Comparison of ENCODE assay signal across 11 mouse cellular contexts in genomic region chr15:78720532-78720931, GRCm38 (mm10). TPM values are rescaled to one million over a fixed set of nuclear protein-coding genes. Genes with fewer than 3 reads are reported as not detected.
DNase-seq lines count a peak whose midpoint lies in the region; ATAC-seq lines count a peak whose summit lies in the region.
"Had no signal": no experiment of that assay in that cellular context is flagged by ENCODE, and none has a peak within 500 bp of the region (broad histone marks: within the 10 kb centered on the region; RNA-seq: fewer than 3 reads in every experiment).

No protein-coding gene starts in this region.

- H3K27ac ChIP-seq in heart, embryonic 12.5 days (ENCODE audit: poor library complexity, severe bottlenecking) = no peak overlapping the region
- no peak overlapping the region for H3K27ac ChIP-seq in forebrain, embryonic 16.5 days (ENCODE audit: low read length)
- H3K27ac ChIP-seq: hindbrain, embryonic 12.5 days; liver, embryonic 13.5 days had no signal

- H3K27me3 ChIP-seq in heart, embryonic 12.5 days (replicated peaks) = peaks cover 83% of the 10 kb centered on the region
- H3K27me3 ChIP-seq in forebrain, embryonic 16.5 days (replicated peaks; ENCODE audit: control insufficient read depth, insufficient read depth, low read length) = peaks cover 12% of the 10 kb centered on the region; the same call in 1 of the 2 replicates

- no peak for ATAC-seq in heart, embryonic 12.5 days (ENCODE audit: insufficient number of reproducible peaks, low FRiP score)
- ATAC-seq in megakaryocyte progenitor cell, adult 5-6 weeks (replicated peaks; ENCODE audit: poor library complexity) = peak; percentile 89
- ATAC-seq in forebrain, embryonic 16.5 days = no peak

- no peak overlapping the region for H3K4me3 ChIP-seq in heart, embryonic 12.5 days
- no peak overlapping the region for H3K4me3 ChIP-seq in forebrain, embryonic 16.5 days (replicated peaks; ENCODE audit: low read length)
- H3K4me3 ChIP-seq: hindbrain, embryonic 12.5 days; left cerebral cortex, adult 2 months; liver, embryonic 13.5 days had no signal

- no peak overlapping the region for H3K9ac ChIP-seq in heart, embryonic 12.5 days
- no peak overlapping the region for H3K9ac ChIP-seq in forebrain, embryonic 16.5 days (replicated peaks; ENCODE audit: low read depth, low read length)
- H3K9ac ChIP-seq: hindbrain, embryonic 12.5 days; liver, embryonic 13.5 days had no signal

- peaks cover 29% of the 10 kb centered on the region for H3K4me1 ChIP-seq in heart, embryonic 12.5 days (replicated peaks)
- peaks cover 33% of the 10 kb centered on the region for H3K4me1 ChIP-seq in forebrain, embryonic 16.5 days (replicated peaks; ENCODE audit: control insufficient read depth, insufficient read depth, low read length)
- H3K4me1 ChIP-seq: liver, embryonic 13.5 days had no signal

- no peaks in the 10 kb centered on the region for H3K9me3 ChIP-seq in heart, embryonic 12.5 days (replicated peaks)
- H3K9me3 ChIP-seq in forebrain, embryonic 16.5 days (ENCODE audit: control insufficient read depth, low read length) = no peaks in the 10 kb centered on the region
- H3K9me3 ChIP-seq: hindbrain, embryonic 12.5 days; liver, embryonic 13.5 days had no signal

- H3K36me3 ChIP-seq in heart, embryonic 12.5 days = no peaks in the 10 kb centered on the region
- no peaks in the 10 kb centered on the region for H3K36me3 ChIP-seq in forebrain, embryonic 16.5 days (ENCODE audit: control insufficient read depth, insufficient read depth)
- H3K36me3 ChIP-seq: hindbrain, embryonic 12.5 days; liver, embryonic 13.5 days had no signal

- H3K4me2 ChIP-seq in heart, embryonic 12.5 days = no peak overlapping the region
- H3K4me2 ChIP-seq in forebrain, embryonic 16.5 days (ENCODE audit: low read length) = no peak overlapping the region
- H3K4me2 ChIP-seq: liver, embryonic 13.5 days had no signal

- 36% methylated on average over 7 of the region's 7 CpGs for WGBS in heart, embryonic 12.5 days
- 75% methylated on average over 7 of the region's 7 CpGs for WGBS in forebrain, embryonic 16.5 days

- intact Hi-C loops in heart, postnatal 14 days (cut with DNase I) = loop anchor here (1.0 to 2.0 kb wide), 2 partner anchors 42 to 97 kb away; no protein-coding TSS in a partner anchor

- peak; percentile 74 to 83 for DNase-seq in heart, adult 18-20 months
- peak; percentile 75 for DNase-seq in adrenal gland, postnatal 10 days
- DNase-seq in heart, postnatal 14 days = peak; percentile 43 to 47
- no peak for DNase-seq in gastrocnemius, adult 18-20 months (ENCODE audit: low spot score)
- no peak for DNase-seq in cerebellum, postnatal 25 days
- DNase-seq: liver, embryonic 13.5 days had no signal

RNA-seq across cellular contexts. Expression of gene Elfn2, which starts 2.0 kb away (rescaled TPM):
- 1 to 10 TPM; 1.6 to 2.2 TPM for total RNA-seq in heart, adult 18-20 months (2021)
- polyA plus RNA-seq in heart, embryonic 12.5 days (2016; fragmentation: Nextera tagmentation; extraction: Ambion mirVana) = not detected in 2 replicates
- 1 to 10 TPM; 2.5 to 2.9 TPM for total RNA-seq in adrenal gland, postnatal 10 days (2021)
- 1 to 10 TPM; 3.5 to 4.2 TPM for total RNA-seq in heart, postnatal 14 days (2021)
- not detected in 2 replicates for total RNA-seq in megakaryocyte progenitor cell, adult 5-6 weeks (2015)
- 0.04 TPM in 1 of 2 replicates, not detected in the other for total RNA-seq in megakaryocyte progenitor cell, adult 5-6 weeks (2017)
- polyA plus RNA-seq in forebrain, embryonic 16.5 days (2015; fragmentation: Nextera tagmentation; extraction: Ambion mirVana) = 6.4 and 8.2 TPM in 2 replicates
- total RNA-seq in gastrocnemius, adult 18-20 months (2021) = under 1 TPM; 0.02 to 0.05 TPM

RNA-seq across cellular contexts. Expression of gene Mfng, which starts 52.7 kb away (rescaled TPM):
- 10 to 100 TPM; 10.8 to 11.0 TPM for total RNA-seq in heart, adult 18-20 months (2021)
- 7.3 and 7.9 TPM in 2 replicates for polyA plus RNA-seq in heart, embryonic 12.5 days (2016; fragmentation: Nextera tagmentation; extraction: Ambion mirVana)
- total RNA-seq in adrenal gland, postnatal 10 days (2021) = 10 to 100 TPM; 15.5 to 17.7 TPM
- total RNA-seq in heart, postnatal 14 days (2021) = 10 to 100 TPM; 14.0 to 14.6 TPM
- 13.3 and 13.6 TPM in 2 replicates for total RNA-seq in megakaryocyte progenitor cell, adult 5-6 weeks (2015)
- total RNA-seq in megakaryocyte progenitor cell, adult 5-6 weeks (2017) = 10.0 and 10.5 TPM in 2 replicates
- polyA plus RNA-seq in forebrain, embryonic 16.5 days (2015; fragmentation: Nextera tagmentation; extraction: Ambion mirVana) = 58.1 and 67.0 TPM in 2 replicates
- 1 to 10 TPM; 1.8 to 3.6 TPM for total RNA-seq in gastrocnemius, adult 18-20 months (2021)

Comparison
In these comparisons a context has a peak if more than half of its experiments do, and no peak if none do; other contexts are left out.
1. DNase-seq: peak in heart, adult 18-20 months (2 of 2), adrenal gland, postnatal 10 days (single experiment) and heart, postnatal 14 days (2 of 2); none in gastrocnemius, adult 18-20 months (single experiment) and cerebellum, postnatal 25 days (0 of 2).